Mouse (Mus musculus) spleen, adult 12 weeks (tissue): ENCODE measurements around the gene Pak2.
"Not testable (repeated sequence)": the region's sequence is repeated elsewhere in the genome, so short reads cannot be mapped to it uniquely, and the experiment has no call there.

ENCODE experiments used
- DNase-seq: peaks from one replicate; pipeline ENCODE4 v3.0.0; 2022; ENCODE audit warnings: low spot score

The Pak2 gene

DNA sequence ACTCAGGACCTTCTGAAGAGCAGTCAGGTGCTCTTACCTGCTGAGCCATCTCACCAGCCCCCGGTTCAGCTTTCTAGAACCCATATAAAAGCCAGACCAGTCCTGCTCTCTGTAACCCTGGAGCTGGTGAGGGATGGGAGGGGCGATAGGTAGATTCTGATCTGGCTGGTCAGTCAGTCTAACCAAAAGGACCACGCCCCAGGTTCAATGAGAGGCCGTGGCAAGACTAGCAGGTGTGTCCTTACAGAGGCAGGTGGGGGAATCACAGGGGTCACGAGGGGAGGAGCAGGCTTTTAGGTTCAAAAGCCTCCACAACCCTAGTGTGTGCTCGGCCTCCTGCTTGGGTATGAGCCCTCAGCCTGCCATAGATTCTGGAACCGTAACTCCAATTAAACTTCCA is 12.3 kb upstream of the Pak2 start:
- no peak for DNase-seq

DNA sequence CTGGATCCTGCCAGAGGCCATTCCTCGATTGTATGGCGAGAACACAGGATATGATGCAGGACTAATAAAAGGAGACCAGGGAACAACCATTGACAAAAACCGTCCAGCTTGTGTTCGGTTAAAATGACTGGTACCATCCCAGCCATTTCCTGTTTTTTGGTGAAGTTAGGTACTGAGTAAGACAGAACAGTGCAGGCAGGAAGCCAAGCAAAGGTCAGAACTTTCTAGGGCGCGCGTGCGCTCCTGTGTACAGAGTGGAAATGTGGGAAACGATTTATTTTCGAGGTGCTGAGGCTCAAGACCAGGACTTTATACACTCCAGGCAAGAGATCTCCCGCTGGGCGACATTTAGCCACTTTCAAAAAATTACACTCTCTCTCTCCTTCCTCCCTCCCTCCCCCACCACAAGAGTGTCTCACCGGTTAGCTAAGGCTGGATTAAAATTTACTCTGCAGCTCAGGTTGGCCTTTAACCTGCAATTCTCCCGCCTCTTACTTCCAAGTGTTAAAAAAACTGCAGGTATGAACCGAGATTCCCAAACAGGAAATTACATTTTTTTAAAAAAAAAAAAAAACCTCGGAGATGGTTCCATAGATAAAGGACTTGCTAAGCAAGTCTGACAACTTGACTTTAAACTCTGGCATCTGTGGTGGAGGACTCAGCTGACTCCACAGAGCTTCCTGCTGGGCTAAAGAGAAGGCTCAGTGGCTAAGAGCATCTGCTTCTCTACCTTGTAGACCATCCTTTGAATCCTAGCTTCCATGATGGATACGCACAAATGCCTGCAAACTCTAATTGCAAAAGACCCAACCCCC is 8.7 kb upstream of the Pak2 start:
- DNase-seq = no peak

DNA sequence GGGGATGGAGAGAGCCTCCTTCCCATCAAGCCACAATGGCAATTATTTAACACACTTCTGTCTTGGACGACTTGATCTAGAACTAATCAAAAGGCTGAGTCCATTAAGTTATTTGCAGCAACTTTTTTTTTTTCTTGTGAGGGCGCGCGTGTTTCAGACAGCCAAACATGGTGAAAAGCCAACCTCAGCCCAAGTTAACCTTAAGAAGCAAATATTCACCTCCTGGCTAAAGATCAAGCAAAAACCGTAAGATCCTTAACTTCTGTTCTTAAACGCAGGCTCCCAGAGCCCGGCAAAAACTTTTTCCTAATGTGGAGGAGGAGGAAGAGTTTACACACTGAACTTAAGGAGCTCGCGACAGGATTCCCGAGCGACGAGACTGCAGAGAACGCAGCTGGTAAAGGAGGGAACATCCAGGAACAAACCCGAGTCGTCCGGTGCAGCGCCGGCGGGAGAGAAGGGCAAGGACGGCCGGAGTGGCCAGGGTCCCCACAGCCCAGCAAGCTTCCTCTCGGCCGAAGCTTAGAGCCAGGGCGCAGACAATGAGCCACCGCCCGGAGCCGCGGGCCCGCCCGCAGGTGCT is 643 bp downstream of the Pak2 start:
- DNase-seq = no peak

DNA sequence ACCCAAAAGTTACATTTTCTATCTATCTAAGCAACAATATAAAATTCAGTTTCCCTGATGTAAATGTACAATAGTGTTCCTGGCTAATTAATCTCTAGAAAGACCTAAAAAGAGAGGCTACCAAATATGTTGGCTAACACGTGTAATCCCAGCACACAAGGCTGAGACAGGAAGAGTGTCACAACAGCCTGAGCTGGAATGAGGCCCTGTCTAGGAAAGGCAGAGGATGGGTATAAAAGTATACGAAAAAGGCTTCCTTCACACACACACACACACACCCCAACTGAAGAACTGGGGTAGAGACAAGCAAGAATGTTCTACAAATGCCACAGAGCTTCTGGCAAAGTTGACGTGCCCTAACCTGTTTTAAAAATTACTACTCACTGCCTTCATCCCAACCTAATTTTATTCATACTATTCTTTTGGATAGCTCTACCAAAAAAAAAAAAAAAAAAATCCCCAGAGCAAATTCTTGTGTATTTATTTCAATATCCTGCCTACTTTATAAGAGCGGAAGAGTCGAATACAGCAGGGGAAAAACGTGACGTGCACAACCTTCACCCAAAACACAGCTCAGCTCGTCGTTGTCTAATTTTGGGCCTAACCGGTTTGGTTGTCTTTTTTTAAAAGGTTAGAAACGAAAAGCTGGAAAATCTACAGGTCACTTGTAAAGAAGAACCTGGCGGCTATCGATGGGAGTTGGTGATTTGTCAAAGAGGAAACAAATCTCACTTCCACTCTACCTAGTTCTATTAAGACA is 1.3 kb downstream of the Pak2 start:
- peak; percentile 8 for DNase-seq

DNA sequence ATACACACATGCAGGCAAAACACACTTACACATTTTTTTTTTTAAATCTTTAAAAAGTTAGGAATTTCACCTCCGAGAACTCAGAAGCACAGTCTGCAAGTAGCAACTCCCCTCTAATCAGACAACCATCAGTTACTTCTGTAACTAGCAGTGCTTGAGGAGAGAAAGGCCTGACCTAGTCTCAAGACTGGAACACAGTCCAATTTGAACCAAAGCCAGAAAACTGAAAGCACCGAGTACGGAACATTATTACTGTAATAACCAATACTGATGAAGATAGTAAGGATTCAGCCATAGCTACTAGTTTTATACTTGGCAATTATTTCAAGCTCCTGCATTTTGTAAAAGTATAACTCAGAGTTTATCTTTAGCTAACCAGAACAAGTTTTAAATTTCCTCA is 2.7 kb downstream of the Pak2 start:
- DNase-seq = no peak

DNA sequence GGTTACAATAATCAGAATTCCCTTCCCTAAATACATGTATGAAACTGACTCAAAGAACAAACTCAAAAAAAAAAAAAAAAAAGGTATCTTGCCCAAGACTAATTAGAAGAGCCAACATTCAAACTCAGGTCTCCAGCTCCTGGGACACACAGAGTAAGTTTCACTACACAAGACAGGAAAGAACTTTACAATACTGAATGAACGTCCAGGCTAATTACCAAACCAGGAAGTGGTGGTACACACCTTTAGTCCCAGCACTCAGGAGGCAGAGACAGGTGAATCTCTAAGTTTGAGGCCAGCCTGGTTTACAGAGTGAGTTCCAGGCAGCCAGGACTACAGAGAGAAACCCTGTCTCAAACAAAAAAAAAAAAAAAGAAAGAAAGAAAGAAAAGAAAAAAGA is 3.4 kb downstream of the Pak2 start:
- no peak for DNase-seq

DNA sequence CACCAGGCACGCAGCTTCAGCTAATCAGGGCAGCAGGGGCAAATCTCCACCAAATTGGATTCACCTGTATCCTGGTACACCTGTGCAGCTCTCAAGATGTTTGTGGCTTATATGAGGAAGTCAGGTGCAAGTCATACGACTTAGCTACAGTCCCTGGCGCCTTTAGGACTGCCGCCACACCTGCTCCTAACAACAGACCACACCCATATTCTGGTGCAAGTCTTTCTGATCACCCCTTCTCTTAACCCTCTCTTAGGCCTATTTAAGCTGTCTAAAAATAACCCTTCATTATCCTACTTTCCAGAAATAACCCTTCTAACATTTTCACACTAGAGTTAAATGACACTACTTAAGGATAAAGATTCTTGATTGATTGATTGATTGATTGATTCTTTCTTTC is 9.1 kb downstream of the Pak2 start:
- DNase-seq = not testable (repeated sequence)

DNA sequence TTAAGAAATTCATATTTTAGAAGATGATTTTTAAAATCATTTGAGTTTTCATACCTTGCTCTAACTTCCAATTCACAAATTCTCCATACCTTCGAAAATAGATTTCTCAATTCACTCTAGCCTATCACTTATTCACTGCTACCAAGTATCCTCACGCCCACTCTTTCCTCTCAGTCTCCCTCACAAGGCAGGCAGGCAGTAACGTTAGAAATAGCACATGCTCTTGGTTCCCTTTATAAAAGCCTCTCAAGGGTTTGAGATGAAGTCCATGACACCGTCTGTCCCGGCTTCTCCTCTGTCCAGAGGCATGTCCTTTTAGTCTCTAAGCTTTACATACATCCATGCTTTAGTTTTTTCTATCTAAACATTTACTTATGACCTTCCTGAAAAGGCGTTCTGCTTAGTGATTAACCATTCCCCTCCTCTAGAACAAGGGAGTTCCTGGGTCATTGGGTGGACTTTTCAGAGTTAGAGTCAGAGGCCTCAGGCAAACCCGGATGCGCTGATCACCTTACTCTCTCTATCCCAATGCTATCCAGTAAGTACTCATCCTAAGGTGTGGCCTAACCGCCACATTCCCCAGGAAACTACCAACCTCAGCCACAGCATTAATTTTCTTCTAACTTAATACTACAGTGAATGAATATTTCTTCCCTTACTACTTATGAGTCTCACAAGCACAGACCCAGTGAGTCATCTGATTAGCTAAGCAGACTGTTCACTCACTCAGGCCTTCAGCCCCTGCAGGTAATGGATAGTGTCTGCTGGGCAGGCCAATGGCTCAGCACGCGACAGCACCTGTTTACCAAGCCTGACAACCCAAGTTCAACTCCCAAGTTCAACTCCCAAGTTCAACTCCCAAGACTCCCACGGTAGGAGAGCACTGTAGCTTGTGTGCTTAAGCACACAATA is 10.5 kb downstream of the Pak2 start:
- no peak for DNase-seq

DNA sequence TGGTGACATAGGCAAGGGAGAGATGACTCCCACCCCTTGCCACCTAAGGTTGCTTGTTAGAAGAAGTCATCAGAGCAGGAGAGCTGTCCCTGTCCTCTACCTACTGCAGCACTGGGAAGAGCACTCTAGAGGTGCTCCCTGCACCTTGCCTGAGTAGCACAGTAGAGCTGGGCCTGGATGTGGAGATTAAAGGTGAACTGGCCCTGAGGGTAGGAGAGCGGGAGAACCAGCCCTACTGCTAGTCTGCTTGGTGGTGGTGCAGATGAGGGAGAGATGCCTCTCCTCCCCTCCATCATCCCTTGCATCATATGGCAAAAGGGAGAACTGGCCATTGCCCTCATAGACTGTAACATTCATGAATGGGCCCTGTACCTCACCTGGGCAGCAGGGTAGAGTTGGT is 12.2 kb downstream of the Pak2 start:
- no peak for DNase-seq

DNA sequence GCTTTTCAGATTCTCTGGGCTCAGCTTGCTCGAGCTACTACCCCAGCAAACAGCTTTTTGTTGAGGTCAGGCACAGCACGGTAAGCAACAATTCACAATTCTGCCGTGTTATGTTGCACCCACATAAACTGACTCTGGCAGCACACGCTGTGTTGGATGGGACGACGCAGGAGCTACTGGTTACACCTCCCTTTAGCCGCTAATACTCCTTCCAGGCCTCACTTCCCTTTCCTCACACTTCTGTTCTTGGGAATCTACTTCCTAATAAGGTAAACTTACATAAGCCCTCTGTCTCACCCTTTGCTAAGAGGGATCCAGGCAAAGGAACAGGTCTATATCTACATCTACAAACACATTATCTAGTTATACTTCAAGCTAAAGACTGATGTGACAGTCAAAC is 15.2 kb downstream of the Pak2 start:
- no peak for DNase-seq

DNA sequence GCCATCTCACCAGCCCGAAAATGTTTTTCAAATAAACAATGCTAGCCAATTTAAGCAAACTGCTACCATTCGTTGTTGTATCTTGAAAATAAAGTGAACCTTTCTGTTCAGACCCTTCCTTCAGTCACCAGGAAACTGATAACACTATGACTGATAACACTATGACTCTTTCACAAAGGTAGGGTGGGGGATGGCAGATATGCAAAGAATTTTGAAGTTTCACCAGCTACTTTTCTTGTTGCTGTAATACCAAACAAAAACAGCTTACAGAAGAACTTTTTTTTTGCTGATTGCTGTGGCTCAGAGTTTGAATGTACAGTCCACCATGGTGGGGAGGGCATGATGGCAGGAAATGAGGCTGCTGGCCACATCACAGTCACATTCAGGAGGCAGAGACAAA is 16.9 kb downstream of the Pak2 start:
- DNase-seq = no peak

DNA sequence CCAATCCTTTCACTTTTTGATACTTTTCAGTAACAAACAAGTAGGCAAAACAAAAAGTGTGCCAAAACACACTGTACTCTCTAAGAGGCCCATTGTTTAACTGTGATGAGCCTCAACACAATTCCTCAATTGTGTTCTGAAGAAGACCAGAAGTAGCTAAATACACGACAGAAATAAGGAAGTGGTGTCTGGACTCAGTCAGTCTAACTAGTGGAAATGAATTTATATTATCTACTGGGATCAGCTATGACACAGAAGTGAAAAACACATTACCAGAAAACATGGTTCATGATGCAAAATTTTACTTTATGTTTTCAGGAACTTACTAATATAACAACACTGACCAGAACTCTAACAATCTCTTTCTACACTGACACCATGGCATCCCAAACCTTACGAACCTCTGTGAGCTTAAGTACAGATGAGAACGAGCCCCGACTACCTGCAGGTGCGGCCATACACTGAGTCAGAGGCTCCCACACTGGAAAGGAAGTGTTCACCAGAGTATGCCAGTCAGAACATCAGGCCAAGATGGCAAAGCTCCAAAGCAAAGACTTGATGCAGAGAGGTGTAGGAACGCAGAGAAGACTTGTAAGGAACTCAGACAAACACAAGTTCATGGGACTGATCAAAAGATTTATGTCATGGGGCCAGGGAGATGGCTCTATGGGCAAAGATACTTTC is 19.2 kb downstream of the Pak2 start:
- DNase-seq = no peak

DNA sequence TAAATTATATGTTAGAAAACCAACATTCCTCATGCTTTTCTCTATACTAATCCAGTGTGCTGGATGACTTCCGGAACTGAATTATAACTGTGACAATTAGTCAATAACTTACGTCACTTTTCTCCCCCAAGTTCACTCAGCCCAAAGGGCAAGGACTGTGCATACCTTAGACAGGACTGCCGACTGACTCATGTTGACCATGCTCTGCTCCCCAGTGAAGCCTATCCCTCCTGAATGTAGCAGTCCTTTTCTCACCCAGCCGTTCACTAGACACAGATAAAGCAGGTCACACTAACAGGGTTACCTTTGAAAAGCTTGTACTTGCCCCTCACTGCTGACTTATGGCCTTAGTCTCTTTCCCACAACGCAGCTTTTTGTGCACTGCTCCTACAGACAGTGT is 20.3 kb downstream of the Pak2 start:
- no peak for DNase-seq

DNA sequence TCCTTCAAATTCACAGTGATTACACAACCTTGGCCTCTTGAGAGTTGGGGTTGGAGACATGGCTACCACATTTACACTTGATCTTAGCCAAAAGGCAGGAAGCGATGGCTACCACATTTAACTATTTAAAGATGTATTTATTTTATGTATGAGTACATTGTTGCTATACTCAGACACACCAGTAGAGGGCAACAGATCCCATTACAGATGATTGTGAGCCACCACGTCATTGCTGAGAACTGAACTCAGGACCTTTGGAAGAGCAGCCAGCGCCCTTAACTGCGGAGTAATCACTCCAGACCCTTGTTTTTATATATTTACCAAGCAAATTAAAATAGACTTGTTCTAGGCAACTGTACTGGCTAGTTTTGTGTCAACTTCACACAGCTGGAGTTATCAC is 36.8 kb downstream of the Pak2 start:
- DNase-seq = no peak

DNA sequence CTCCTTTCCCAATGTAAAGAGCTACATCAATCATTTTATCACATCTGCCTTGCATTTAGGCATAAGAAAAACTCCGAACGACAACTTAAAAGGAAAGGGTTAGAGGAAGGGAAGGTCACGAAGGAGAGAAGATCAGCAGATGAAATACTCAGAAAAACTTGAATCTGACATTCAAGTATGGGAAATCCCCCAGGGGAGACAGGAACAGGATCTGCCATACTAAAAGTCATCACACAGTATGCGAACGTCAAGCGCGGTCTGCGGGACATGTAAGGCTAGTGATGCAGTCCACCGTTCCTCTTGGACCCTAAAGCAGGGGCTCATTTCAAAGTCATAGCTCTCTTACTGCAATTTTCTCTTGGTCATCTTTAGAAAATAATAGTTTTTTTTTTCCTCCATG is 59.5 kb downstream of the Pak2 start:
- no peak for DNase-seq

DNA sequence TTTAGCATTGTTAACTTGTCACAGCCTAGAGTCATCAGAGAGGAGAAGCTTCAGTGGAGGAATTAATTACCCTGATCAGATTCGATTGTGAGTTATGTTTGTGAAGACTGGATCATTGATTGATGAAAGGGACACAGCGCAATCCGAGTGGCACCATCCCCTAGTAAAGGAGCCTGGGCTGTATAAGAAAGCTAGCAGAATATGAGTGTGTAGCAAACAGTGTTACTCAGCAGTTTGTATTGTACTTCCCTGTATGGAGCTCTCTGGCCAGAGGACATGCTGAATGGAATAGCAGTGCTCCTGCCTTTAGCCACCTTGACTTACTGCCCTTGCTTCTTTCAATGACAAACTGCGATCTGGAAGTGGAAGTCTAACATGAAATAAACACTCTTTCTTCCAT is 68.8 kb downstream of the Pak2 start:
- DNase-seq = no peak

DNA sequence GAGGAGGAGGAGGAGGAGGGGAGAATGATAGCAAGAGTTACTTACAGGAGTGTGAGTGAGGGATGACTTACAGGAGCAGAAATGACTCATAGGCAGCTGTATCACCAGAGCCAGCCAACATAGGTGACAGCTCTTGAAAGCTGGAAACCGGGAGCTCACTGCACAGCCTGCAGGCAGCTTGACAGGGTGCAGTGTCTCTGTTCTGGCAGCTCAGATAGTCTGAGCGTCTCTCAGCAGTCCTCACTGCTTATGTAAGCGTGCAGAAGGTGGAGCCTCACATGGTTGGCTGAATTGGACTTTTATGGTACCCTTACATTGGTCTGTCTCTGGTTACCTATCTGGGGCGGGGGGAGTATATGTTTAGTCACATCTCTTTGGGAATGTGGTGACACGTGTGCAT is 69.2 kb downstream of the Pak2 start:
- no peak for DNase-seq

DNA sequence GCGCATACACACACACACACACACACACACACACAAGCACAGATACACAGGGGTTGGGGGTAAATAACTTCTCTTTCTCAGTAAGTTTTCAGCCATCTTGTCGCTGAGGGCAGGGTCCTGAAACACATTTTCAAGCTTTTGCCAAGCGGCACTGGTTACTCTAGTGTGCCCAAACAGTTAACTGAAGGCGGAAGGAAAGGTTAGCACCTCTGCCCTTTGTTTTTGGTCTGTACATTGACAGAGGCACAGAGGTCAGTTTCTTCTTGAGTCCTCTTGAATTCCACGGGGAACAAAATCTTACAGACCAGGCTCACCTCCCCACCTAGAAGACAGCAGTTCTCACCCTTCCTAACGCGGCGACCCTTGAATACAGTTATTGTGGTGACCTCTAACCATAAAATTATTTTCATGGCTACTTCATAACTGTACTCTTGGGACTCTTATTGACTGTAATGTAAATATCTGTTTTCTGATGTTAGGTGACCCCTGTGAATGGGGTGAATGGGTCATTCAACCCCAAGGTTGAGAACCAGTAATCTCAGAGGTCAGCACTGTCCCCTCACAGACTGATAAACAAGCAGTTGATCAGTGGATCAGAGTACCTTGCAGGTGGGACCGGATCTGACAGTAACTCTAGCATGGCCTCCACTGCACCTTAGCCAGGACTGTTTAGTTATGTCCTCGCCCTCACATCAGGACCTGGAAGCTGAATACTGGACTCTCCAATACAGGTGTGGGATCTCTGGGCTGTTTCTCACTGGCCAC is 70.4 kb downstream of the Pak2 start:
- no peak for DNase-seq

DNA sequence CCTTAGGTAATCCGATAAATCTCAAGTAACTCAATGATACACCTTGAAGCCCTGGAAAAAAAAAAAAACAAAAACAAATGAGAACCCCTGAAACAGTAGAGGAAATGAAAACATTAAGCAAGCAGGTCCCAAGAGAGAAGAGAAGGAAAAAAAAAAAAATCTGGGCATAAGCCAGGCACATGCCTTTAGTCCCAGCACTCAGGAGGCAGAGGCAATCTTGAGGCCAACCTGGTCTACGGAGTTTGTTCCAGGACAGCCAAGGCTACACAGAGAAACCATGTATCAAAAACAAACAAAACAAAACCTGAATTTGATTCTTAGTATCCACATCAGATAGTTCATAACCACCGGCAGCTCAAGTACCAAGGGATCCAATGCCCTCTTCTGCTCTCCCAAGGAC is 74.4 kb downstream of the Pak2 start:
- no peak for DNase-seq

DNA sequence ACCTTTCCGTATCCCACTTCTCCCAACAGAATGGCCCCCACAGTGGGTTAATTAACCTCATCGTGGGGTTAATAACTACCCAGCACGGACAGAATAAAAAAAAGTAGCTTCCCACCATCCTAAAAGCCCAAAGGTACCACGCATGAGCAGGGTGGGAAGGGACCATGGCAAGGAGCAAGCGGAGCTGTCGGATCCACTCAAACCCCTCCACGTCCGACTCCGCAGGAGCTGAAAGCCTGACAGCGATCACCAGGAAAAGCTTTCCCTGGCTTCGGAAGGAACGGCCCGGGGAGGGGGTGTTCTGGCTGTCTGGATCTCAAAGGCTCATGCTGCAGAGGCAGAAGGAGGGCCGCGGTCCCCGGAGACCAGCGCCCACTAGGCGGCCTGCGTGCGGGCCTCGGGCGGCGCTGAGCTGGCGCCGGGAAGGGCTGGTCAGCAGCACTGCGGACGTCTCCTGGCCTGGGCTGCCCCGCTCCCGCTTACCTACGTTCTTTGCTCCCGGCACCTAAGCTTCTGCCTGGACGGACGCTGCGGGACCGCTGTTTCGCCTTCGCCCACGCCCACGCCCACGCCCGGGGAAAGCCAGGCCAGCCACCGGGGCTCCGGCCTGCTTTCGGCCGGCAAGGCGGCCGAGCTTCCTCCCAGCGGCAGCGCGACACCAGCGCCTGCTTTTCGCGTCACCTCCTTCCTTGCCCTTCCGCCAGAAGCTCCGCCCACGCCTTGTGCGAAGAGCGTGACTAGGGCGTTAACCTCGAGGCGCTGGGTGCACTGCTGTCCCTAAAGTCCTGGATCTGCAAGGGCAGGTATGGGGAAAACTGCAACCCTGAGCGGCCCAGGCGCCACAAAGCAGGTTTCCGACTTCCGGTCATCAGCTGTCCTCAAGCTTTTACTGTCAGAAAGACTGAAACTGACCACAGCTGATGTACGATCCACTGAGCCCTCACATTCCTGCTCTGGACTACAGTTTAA is 76.3 kb downstream of the Pak2 start, which contains the start of gene Senp5:
Senp5 (minus strand) TSS at position 779 of the 969 bp plus-strand sequence.
- DNase-seq = peak; percentile 82
